Mouse (Mus musculus) midbrain, embryonic 10.5 days (tissue): ENCODE measurements at regions not wholly inside any gene's neighbourhood (a gene's known extent, or its start where the extent isn't known, plus 50 kb on each side); places are given as distances from the start of the nearest gene placed in this dataset.

Source experiments
- DNase-seq: peaks from one replicate; pipeline ENCODE4 v3.0.0-alpha.2; 2017; ENCODE audit warnings: low spot score
- H3K27ac ChIP-seq: fragments of 300-500 bp; sonication (generic); replicated peaks from 2 replicates; pipeline ENCODE4 v1.5.1; 2016; ENCODE audit warnings: mild to moderate bottlenecking
- H3K27me3 ChIP-seq: fragments of 300-500 bp; sonication (generic); 2 replicates; pipeline ENCODE4 v1.6.1; 2016; ENCODE audit warnings: low read depth, mild to moderate bottlenecking; ENCODE audit not compliant: poor library complexity, severe bottlenecking
- H3K36me3 ChIP-seq: fragments of 300-500 bp; sonication (generic); 2 replicates; pipeline ENCODE4 v1.6.1; 2016; ENCODE audit warnings: mild to moderate bottlenecking, moderate library complexity
- H3K4me1 ChIP-seq: fragments of 300-500 bp; sonication (generic); 2 replicates; pipeline ENCODE4 v1.6.1; 2016
- H3K4me3 ChIP-seq: fragments of 300-500 bp; sonication (generic); 2 replicates; pipeline ENCODE4 v1.5.1; 2016; ENCODE audit warnings: mild to moderate bottlenecking, moderate library complexity
- H3K9me3 ChIP-seq: fragments of 300-500 bp; sonication (generic); replicated peaks from 2 replicates; pipeline ENCODE4 v1.6.1; 2016; ENCODE audit warnings: mild to moderate bottlenecking
- WGBS: fragments of 180-500 bp; shearing (Covaris S2); methylation state at CpG from one replicate; pipeline ENCODE4 v1.1.7; 2016; 5-methylcytosine and 5-hydroxymethylcytosine counted together

GRCm38 (mm10) chr4:56375745-56376144 lies 364.1 kb upstream of the Gm26657 start:
- WGBS = 83% methylated on average over 5 of the region's 5 CpGs
- DNase-seq = no peak
- no peak overlapping the region for H3K27ac ChIP-seq

GRCm38 (mm10) chr4:56374466-56374865 lies 365.4 kb upstream of the Gm26657 start:
- Histone ChIP-seq H3K9me3 (no peaks in the 10 kb centered on the region), H3K27me3 (no peaks in the 10 kb centered on the region), H3K36me3 (no peaks in the 10 kb centered on the region), H3K4me3 (no peak overlapping the region), H3K27ac (no peak overlapping the region), H3K4me1 (no peaks in the 10 kb centered on the region)
- 92% methylated on average over 3 of the region's 3 CpGs for WGBS
- DNase-seq = no peak

More at GRCm38 (mm10) chr4:56375745-56376144, 364.1 kb upstream of the Gm26657 start:
- H3K36me3 ChIP-seq = no peaks in the 10 kb centered on the region
- no peaks in the 10 kb centered on the region for H3K27me3 ChIP-seq
- H3K9me3 ChIP-seq = no peaks in the 10 kb centered on the region
- H3K4me3 ChIP-seq = no peak overlapping the region
- H3K4me1 ChIP-seq = no peaks in the 10 kb centered on the region

GRCm38 (mm10) chr4:56373746-56374145 lies 366.1 kb upstream of the Gm26657 start:
- H3K4me3 ChIP-seq = no peak overlapping the region
- H3K9me3 ChIP-seq = no peaks in the 10 kb centered on the region
- no peaks in the 10 kb centered on the region for H3K4me1 ChIP-seq
- H3K36me3 ChIP-seq = no peaks in the 10 kb centered on the region
- no peak for DNase-seq
- H3K27ac ChIP-seq = no peak overlapping the region
- no peaks in the 10 kb centered on the region for H3K27me3 ChIP-seq
- 81% methylated on average over 4 of the region's 4 CpGs for WGBS

GRCm38 (mm10) chr4:56373167-56373566 lies 366.7 kb upstream of the Gm26657 start:
- Histone ChIP-seq H3K9me3 (no peaks in the 10 kb centered on the region), H3K36me3 (no peaks in the 10 kb centered on the region), H3K4me3 (no peak overlapping the region), H3K4me1 (no peaks in the 10 kb centered on the region), H3K27ac (no peak overlapping the region), H3K27me3 (no peaks in the 10 kb centered on the region)
- 86% methylated on average over 4 of the region's 4 CpGs for WGBS
- no peak for DNase-seq

- H3K4me3 ChIP-seq = no peak overlapping the region
- no peaks in the 10 kb centered on the region for H3K9me3 ChIP-seq
- WGBS = 82% methylated on average over 7 of the region's 7 CpGs
- no peaks in the 10 kb centered on the region for H3K27me3 ChIP-seq
- DNase-seq = no peak
- H3K36me3 ChIP-seq = no peaks in the 10 kb centered on the region
- H3K27ac ChIP-seq = no peak overlapping the region
- H3K4me1 ChIP-seq = no peaks in the 10 kb centered on the region
Observed at GRCm38 (mm10) chr4:56372711-56373110, 367.2 kb upstream of the Gm26657 start.

GRCm38 (mm10) chr4:56364594-56364993 lies 375.3 kb upstream of the Gm26657 start:
- WGBS = 89% methylated on average over 6 of the region's 6 CpGs
- Histone ChIP-seq H3K36me3 (no peaks in the 10 kb centered on the region), H3K4me3 (no peak overlapping the region)

GRCm38 (mm10) chr4:56362121-56362520 lies 377.7 kb upstream of the Gm26657 start:
- Histone ChIP-seq H3K36me3 (no peaks in the 10 kb centered on the region), H3K27ac (no peak overlapping the region), H3K4me3 (no peak overlapping the region), H3K27me3 (no peaks in the 10 kb centered on the region), H3K4me1 (no peaks in the 10 kb centered on the region), H3K9me3 (no peaks in the 10 kb centered on the region)
- 70% methylated on average over 6 of the region's 6 CpGs for WGBS
- DNase-seq = no peak

More at GRCm38 (mm10) chr4:56364594-56364993, 375.3 kb upstream of the Gm26657 start:
- Histone ChIP-seq H3K27me3 (no peaks in the 10 kb centered on the region), H3K9me3 (no peaks in the 10 kb centered on the region), H3K4me1 (no peaks in the 10 kb centered on the region), H3K27ac (no peak overlapping the region)
- no peak for DNase-seq

GRCm38 (mm10) chr4:56349216-56349615 lies 390.7 kb upstream of the Gm26657 start:
- H3K4me3 ChIP-seq = no peak overlapping the region
- H3K27ac ChIP-seq = no peak overlapping the region
- WGBS = 87% methylated on average over 5 of the region's 5 CpGs
- no peaks in the 10 kb centered on the region for H3K27me3 ChIP-seq
- H3K36me3 ChIP-seq = no peaks in the 10 kb centered on the region
- no peak for DNase-seq
- H3K9me3 ChIP-seq = no peaks in the 10 kb centered on the region
- no peaks in the 10 kb centered on the region for H3K4me1 ChIP-seq

- Histone ChIP-seq H3K9me3 (no peaks in the 10 kb centered on the region), H3K27me3 (no peaks in the 10 kb centered on the region), H3K4me3 (no peak overlapping the region), H3K27ac (no peak overlapping the region), H3K36me3 (no peaks in the 10 kb centered on the region), H3K4me1 (no peaks in the 10 kb centered on the region)
- DNase-seq = no peak
- 93% methylated on average over 5 of the region's 5 CpGs for WGBS
Observed at GRCm38 (mm10) chr4:56325156-56325555, 414.7 kb upstream of the Gm26657 start.

- H3K4me1 ChIP-seq = no peaks in the 10 kb centered on the region
- H3K27ac ChIP-seq = no peak overlapping the region
- no peak for DNase-seq
- 77% methylated on average over 4 of the region's 4 CpGs for whole genome bisulfite sequencing
- H3K9me3 ChIP-seq = no peaks in the 10 kb centered on the region
- H3K4me3 ChIP-seq = no peak overlapping the region
- H3K36me3 ChIP-seq = no peaks in the 10 kb centered on the region
- H3K27me3 ChIP-seq = no peaks in the 10 kb centered on the region
Observed at GRCm38 (mm10) chr4:56319134-56319533, 420.7 kb upstream of the Gm26657 start.

- Histone ChIP-seq H3K36me3 (no peaks in the 10 kb centered on the region), H3K9me3 (no peaks in the 10 kb centered on the region), H3K4me3 (no peak overlapping the region), H3K4me1 (peaks cover 6% of the 10 kb centered on the region; the same call in 1 of the 2 replicates), H3K27ac (no peak overlapping the region), H3K27me3 (no peaks in the 10 kb centered on the region)
- DNase-seq = no peak
- 79% methylated on average over 6 of the region's 6 CpGs for WGBS
Observed at GRCm38 (mm10) chr4:56305664-56306330, 434.1 kb upstream of the Gm26657 start.

- 64% methylated on average over 2 of the region's 2 CpGs for WGBS
- Histone ChIP-seq H3K9me3 (no peaks in the 10 kb centered on the region), H3K27ac (no peak overlapping the region), H3K36me3 (no peaks in the 10 kb centered on the region), H3K27me3 (no peaks in the 10 kb centered on the region), H3K4me3 (no peak overlapping the region), H3K4me1 (peaks cover 6% of the 10 kb centered on the region; the same call in 1 of the 2 replicates)
- no peak for DNase-seq
Observed at GRCm38 (mm10) chr4:56304275-56304674, 435.6 kb upstream of the Gm26657 start.

GRCm38 (mm10) chr4:56287980-56288379 lies 451.9 kb upstream of the Gm26657 start:
- H3K4me3 ChIP-seq = no peak overlapping the region
- 89% methylated on average over 2 of the region's 2 CpGs for WGBS
- H3K4me1 ChIP-seq = no peaks in the 10 kb centered on the region
- H3K27ac ChIP-seq = no peak overlapping the region
- DNase-seq = no peak
- no peaks in the 10 kb centered on the region for H3K36me3 ChIP-seq
- H3K9me3 ChIP-seq = no peaks in the 10 kb centered on the region
- no peaks in the 10 kb centered on the region for H3K27me3 ChIP-seq
